Mouse (Mus musculus): ENCODE data around the gene Fgd6.
A peak's percentile ranks its signal among the peaks of the same experiment; 100 is the strongest.

Gene Fgd6

DNA sequence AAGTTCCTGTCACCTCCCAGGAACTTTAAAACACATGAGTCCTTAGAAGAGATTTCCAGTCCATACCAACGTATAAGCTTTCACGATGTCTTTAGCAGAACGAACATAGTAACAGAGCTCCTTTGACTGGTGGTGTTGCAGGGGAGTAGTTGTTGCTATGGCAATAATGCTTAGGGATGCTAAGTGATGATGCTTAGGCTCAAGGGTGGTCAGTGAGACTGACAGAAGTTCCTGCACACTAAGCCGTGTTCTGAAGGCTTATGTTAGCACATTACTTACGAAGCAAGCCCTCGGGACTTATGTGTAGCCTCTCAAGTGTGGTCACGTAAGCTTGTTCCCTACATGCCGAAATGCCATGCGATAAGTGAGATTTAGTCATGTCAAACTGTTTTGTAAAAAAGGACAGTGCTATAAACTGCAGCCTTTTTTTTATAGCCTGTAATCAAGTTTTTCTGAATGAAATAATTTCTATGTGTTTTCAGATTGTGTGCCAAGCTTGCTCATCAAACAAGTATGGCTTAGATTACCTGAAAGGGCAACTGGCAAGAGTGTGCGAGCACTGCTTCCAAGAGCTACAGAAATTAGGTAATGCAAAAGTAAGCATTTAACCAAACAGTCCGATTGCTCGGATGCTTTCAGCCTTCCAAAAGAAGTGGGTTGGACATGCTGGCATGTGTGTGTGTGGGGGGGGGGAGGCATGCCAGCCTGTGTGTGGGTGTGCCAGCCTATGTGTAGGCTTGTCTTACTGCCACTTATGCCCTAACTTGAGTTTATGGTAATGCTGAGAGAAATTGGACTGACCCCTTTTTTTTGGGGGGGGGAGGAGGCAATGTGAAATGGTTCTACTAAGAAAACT is 99.0 kb downstream of the Fgd6 start:
- DNase-seq (ENCODE audit: low read depth, low spot score), result no peak

DNA sequence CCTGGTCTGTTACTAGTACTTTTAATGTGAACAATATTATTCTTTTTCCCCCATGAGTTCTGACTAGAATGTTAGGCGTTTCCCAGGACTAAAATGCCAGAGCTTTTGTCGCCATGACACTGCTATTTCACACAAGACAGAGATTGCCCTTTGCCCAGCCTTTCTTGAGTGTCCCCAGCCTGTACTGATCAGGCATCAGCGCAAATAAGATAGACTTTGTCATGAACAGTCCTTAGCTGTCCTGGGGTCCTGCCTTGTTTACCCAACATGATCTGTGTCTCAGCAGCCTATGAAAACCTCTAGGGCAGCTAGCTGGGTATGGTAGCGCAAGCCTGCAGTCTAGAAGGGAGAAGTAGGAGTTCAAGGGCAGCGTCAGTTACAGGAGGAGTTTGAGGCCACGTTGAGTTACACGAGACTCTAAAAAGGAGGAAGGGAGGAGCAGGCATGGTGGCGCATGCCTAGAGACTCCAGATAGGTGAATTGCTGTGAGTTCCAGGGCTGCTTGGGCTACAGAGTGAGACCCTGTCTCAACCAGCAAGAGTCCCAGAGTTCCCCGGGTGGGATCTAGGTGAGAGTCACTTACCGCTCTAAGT is 103.2 kb downstream of the Fgd6 start:
- DNase-seq (ENCODE audit: low read depth, low spot score), result no peak

DNA sequence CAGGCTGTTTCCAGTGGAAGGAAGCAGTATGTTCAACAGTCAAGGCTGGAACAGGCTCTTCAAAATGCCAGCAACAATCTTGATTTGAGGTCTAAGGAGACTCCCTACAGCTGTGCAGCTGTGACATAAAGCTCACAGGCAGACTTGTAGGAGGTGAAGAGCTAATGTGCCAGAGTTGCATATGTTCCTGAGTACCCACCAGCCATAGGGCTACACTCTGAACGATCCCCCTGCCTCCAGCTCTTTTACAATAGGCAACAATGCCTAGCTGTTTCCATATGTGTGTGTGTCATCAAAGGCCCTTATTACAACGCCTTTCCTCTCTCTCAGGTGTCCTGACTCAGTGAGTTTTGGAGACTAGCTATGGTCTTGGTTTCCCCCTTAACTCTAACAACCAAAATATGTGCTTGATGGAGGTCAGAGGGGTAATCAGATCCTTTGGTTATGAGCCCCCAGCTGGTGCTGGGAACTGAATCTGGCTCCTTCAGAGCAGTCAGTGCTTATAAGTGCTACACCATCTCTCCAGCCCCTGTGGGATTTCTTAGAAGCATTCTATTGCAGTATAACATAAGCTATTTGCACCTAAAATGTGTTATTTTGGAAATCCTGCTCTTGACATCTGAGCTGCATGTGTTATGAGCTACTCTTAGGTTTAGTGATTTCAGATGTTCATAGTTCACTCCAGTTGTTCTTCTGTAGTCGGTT is 104.6 kb downstream of the Fgd6 start:
- no peak for DNase-seq (ENCODE audit: low read depth, low spot score)

DNA sequence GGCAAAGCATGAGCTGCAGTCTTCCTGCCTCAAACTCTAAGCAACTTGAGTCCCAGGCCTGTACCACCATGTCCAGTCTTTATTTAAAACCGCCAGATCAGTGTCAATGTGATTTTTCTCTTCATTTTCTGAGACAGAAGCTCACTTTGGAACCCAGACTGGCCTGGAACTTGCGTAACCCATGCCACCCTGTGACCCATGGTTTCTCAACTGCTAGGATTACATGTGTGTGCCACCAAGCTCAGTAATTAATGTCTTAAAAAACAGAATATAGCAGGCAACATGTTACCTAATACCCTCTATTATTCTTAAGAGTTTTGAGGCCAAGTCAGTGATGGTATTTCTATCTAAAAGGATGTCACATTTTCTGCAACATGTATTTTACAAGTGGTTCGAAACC is 106.6 kb downstream of the Fgd6 start:
- DNase-seq (ENCODE audit: low read depth, low spot score), result no peak

DNA sequence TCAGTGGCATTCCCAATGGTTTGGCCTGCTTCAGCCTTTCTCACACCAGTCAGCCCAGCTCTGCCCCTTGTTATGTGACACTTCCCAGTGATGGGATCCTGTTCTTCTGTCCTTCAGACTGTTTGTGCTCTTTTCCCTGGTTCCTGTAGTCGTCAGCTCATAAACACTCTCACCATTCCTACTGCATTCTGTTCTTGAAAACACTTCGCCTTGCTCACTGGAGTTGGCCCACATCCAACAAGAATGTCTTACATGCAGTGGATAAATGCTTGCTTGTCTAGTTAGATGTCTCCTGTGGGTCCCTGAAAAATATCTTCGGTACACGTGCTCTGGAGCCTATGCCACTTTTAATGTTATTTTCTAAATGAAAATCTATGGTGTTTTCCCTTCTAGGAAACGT is 108.8 kb downstream of the Fgd6 start:
- no peak for DNase-seq (ENCODE audit: low read depth, low spot score)

DNA sequence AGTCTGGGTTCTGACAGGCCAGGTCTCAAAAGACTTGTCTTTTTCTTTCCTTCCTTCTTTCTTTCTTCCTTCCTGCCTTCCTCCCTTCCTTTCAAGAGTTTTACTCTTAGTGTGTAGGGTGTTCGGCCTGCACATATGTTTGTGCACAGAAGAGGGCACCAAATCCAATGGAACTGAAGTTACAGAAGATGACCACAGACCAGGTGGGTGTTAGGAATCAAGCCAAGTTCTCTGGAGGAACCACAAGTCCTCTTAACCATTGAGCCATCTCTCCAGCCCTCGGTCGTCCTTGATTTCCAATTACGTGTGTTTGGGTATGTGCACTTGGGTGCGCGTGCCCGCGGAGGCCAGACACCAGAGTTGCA is 111.6 kb downstream of the Fgd6 start:
- no peak for DNase-seq (ENCODE audit: low read depth, low spot score)

DNA sequence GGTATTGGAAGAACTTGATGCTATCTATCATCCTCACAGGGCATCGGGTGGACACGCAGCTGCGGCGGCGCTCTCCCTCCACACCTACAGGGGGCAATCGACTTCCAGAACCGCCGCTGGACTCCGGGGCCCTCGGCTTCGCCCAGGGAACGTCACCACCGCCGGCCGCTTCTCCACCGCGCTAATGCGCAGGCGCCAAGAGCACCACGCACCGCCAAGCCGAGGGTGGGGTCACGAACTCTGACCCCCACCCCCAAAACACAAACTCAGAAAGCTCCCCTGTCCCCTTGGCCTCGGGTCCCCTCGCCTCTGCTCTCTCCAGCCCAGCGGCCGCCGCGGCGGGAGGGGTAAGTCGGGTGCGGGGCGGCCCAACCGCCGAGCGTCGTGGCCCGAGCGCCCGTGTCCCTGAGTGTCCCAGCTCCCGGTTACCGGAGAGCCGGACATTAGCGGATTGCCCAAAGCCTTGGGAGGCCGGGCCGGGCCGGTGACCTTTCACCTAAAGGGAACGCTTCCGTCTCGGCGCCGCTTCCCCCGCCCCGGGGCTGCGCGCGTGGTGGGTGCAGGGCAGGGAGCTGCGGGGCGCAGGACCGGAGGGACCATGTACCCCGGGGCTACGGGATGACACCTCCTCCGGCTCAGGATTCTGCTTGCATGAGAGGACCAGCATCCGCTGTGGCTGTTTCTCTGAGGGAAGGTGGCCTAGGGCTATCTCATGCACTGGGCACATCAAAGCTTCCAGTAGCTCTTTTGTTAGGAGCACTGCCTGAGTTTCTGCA is 112.1 kb downstream of the Fgd6 start, which contains the start of gene Nr2c1:
Gene Nr2c1, plus strand, starts transcription at position 268 of the 776 bp plus-strand sequence.
- DNase-seq (ENCODE audit: low read depth, low spot score), result peak; percentile 79

DNA sequence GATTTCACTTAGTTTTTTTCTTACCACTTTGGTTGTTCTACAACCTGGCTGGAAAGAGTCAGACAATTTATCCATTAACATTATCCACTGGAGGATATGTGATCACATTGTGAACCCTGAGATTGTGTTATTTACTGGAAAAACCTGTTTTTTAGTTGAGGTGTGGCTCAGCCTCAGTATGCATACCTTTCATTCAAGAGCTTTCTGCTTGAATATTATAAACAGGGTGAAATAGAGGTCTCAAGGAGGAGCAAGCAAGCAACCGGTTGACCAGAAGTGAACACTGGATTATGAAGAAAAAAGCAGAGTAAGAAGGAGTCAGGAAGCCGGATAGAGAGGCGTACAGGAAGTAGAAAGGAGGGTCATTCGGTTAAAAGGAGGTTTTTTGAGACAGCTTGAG is 115.7 kb downstream of the Fgd6 start:
- no peak for DNase-seq (ENCODE audit: low read depth, low spot score)

DNA sequence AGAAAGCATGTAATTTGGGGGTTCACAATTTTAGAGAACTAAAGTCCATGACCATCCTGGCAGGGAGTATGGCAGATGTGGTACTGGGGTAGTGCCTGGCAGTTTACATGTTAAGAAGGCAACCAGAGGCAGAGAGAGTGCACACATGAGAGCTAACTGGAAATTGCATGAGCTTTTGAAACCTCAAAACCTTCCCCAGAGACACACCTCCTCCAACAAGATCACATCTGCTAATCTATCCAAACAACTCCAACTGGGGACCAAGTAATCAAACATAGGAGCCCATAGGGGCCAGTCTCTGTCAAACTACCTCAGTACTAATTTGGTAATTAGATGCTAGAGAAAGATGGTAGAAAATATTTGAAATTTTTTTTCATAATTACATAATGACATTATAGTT is 118.0 kb downstream of the Fgd6 start:
- no peak for DNase-seq (ENCODE audit: low read depth, low spot score)

DNA sequence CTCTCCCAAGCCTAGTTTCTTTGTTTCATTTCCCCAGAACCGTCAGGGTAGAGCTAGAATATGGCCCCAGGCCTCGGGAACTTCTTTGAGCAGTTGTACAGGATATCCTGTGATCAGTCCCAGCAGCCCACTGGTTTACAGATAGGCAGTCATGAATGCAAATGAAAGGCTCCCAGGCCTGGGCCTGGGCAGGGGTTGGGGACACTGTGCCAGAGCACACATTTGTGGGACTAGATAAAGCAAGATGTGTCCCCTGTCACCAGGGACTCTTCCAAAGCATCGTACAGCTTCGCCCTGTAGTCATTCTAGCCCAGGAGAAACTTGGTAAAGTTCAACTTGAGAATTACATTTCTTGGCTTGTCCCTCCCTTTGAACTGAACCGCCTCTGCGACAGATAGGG is 123.2 kb downstream of the Fgd6 start:
- DNase-seq (ENCODE audit: low read depth, low spot score), result no peak

DNA sequence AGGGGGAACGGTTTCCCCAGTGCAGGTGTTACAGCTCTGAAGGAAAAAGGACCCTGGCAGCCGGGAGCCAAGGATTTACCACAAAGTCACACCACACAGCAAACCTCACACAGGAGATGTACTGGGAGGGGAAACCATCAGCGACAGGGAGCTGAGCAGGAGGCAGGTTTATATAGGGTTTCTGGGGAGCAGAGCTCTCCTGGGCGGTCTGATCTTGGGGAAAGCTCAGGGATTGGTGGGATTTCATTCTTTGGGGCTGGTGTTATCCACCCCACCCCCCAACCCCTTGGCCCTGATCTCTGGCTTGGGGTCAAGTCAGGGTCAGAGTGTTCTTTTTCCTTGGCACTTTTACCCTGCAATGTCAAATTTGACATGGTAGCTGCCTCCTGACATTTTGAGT is 123.6 kb downstream of the Fgd6 start:
- no peak for DNase-seq (ENCODE audit: low read depth, low spot score)

DNA sequence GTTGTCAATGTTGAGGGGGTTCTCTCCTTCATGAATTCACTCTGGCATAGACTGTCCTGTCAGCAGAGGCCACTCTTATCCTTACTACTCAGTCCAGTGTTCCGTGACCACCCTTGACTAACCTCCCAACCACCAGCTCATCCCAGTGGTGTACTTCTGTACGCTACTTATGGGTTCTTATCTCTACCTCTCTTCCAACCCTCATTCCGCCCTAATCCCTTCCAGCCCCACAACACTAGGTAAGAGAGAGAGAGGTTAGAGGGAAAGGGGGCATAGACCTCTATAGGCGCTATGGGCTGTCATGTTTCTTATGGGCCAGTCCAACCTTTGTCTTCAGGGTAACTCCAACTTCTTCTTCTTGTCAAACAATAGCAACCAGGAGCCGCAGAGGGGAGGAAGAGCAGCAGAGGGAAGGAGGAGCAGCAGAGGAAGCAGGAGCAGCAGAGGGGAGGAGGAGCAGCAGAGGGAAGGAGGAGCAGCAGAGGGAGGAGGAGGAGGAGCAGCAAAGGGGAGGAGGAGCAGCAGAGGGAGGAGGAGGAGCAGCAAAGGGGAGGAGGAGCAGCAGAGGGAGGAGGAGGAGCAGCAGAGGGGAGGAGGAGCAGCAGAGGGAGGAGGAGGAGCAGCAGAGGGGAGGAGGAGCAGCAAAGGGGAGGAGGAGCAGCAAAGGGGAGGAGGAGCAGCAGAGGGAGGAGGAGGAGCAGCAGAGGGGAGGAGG is 125.4 kb downstream of the Fgd6 start:
- no peak for DNase-seq (ENCODE audit: low read depth, low spot score)

DNA sequence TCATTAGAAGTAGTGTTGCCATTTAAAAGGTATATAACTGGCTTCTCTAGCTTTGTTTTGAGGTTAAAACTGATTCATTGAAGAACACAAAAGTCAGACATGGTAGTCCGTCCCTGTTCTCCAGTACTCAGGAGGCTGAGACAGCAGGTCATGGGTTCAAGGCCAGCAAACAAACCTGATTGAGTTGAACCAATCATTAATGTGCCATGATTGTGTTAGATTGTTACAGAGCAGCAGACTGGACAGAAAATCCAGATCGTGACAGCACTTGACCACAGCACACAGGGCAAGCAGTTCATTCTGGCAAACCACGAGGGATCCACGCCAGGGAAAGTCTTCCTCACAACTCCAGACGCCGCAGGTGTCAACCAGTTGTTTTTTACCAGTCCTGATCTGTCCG is 126.2 kb downstream of the Fgd6 start:
- DNase-seq (ENCODE audit: low read depth, low spot score), result no peak

DNA sequence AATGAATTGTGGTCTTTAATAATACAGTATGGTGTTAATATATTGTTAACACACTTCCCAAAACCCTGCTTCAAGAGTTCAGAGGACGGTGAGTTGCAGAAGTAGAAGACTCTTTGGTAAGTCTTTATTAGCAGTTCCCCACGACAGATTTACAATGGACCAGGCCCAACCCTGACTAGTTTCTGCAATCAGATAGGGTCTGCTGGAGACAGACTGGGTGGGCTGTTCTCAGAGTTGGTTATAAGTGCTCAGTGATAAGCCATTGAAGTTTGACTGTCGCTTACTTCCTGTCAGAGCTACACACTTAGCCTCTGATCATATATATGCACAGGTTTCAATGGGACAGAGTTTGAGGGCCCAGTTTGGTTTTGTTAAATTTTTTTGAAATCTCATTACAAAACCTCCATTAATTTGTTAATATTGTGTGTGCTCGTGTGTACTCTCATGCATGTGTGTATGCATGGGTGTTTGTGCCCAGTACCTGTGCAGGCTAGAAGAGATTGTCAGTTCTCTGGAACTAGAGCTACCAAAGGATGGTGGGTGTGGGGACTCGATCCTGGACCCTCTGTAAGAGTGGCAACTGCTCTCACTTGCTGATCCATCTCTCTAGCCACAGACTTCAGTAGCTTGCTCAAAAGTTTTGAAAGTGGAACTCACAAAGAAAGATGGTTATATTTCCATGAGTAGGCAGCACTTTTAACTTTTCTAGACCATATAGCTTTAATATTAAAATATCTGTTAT is 128.5 kb downstream of the Fgd6 start:
- no peak for DNase-seq (ENCODE audit: low read depth, low spot score)

DNA sequence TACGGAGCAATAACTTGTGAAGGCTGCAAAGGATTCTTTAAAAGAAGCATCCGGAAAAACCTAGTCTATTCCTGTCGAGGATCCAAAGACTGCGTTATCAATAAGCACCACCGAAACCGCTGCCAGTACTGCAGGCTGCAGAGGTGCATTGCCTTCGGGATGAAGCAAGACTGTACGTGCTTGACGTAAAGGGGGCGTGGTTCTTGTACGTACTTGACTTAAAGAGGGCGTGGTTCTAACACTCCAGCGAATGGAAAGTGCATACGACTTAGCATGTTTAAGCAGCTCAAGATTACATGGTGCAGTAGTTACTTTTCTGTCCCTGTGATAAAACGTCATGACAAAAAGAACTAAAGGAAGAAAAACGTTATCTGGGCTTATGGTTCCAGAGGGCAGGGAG is 129.6 kb downstream of the Fgd6 start:
- DNase-seq (ENCODE audit: low read depth, low spot score), result no peak

DNA sequence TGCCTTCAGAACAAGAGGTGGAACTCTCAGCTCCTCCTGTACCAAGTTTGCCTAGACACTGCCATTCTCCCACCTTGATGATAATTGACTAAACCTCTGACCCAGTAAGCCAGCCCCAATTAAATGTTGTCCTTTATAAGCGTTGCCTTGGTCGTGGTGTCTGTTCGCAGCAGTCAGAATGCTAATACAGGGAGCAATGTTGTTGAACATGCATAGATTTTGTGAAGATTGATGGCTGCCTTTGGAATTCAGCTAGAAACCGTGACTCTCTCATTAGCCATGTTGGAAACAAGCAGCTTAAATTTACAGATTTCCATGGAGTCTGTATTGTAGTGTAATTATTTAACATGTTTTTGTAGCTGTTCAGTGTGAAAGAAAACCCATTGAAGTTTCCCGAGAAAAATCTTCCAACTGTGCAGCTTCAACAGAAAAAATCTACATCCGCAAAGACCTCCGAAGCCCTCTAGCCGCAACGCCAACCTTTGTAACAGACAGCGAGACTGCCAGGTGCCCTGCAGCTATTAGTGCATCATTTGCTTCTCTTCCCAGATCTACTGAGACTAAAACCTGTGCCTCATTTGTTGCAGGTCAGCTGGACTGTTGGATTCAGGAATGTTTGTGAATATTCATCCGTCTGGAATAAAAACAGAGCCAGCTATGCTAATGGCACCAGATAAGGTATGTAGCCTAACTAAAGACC is 131.4 kb downstream of the Fgd6 start:
- DNase-seq (ENCODE audit: low read depth, low spot score), result no peak

DNA sequence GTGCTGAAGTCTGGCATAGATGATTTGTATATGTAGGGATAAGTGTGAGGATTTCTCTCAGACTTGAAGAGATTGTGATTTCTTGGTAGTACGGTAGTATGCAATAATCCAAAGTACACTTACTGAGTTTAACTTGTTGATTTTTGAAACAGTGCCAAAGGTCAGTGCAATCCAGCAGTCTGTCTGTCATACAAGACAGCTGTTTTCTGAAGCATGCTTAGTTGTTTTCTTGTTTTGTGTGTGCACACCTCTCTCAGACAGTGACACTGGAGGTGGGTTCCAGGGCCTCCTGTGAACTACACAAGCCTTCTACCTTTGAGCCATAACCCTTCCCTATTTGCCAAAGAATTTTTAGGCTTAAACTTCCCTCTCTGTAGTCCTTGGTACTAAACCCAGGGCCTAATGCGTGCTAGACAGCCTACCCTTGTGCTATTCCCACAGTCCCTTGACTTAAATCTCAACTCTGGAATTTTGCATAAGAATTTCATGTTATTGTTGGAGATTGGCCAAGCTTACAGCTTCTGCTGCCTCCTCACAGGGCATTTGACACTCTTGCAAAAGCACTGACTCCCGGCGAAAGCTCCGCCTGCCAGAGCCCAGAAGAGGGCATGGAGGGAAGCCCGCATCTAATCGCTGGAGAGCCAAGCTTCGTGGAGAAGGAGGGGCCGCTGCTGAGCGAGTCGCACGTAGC is 135.8 kb downstream of the Fgd6 start:
- DNase-seq (ENCODE audit: low read depth, low spot score), result no peak

DNA sequence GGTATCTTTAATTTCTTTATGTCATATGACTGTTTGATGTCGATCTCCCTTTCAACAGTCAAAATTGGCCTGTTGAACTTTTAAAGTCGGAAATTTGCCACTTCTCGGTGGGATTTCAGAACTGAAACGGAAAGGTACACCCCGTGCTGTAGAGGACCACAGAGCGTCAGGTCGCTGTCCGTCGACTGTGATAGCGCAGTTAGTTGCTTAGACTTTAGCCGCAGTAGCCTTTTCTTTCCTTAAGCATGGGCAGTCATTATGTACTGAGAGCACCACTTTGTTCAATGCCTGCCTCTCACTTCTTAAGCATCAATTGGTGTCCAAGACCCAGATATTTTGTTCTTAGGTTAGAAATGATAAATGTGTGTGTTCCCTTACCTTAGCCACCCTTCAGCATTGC is 136.3 kb downstream of the Fgd6 start:
- no peak for DNase-seq (ENCODE audit: low read depth, low spot score)

DNA sequence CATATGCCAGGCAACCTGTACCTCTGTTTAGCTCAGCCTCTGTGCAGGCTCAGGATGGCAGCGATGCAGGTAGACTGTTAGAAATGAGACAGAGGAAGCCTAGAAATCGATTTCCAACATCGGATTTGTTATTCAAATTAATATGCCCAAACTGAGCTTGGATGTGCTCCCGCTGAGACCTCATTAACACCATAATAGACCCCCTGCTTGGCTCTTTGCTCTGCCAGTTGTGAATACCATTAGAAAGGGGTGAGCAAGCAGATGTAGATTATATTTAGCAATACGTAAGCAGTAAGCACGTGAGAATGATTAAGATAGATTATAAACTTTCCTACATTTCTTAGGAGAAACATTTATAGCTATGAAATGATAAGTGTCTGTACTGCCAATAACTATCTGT is 136.9 kb downstream of the Fgd6 start:
- no peak for DNase-seq (ENCODE audit: low read depth, low spot score)

DNA sequence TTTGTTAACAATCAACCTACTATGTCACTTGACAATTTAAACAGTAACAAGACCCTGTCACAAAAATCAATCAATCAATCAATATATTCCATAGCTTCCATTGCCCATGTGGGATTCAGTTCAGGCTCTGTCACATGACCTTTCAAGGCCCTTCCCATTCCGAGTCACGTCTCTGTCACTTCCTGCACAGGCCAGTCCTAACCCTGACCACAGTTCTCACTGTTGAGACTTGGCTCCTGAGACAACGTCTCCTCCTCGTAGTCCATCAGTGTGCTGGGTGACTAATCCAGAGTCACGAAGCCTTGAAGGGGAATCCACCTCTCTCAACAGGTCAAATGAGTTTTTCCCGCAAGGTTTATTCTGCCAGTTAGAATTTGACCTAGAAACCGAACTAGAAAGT is 138.9 kb downstream of the Fgd6 start:
- DNase-seq (ENCODE audit: low read depth, low spot score), result no peak
